Mouse (Mus musculus) brain, embryonic 14.5 days (tissue): Measurements from ENCODE around the gene Ccl7.

Source experiments
- CTCF ChIP-seq: fragments of 200-500 bp; IDR thresholded peaks from 2 replicates; pipeline ENCODE4 v1.5.1; 2012; ENCODE audit warnings: inconsistent platforms, mild to moderate bottlenecking, moderate library complexity, borderline replicate concordance; ENCODE audit not compliant: insufficient read depth, insufficient read length; ENCODE audit errors: extremely low read depth
- POLR2A ChIP-seq: fragments of 200-500 bp; IDR thresholded peaks from 2 replicates; pipeline ENCODE4 v1.6.1; 2012; ENCODE audit warnings: mild to moderate bottlenecking, inconsistent platforms, borderline replicate concordance; ENCODE audit not compliant: poor library complexity, insufficient read depth, insufficient read length, severe bottlenecking; ENCODE audit errors: extremely low read depth

- TF ChIP-seq POLR2A (no peak), CTCF (no peak)
These were observed 22.9 kb upstream of the Ccl7 start for GRCm38 (mm10) chr11:82022504-82023056.
